Mouse (Mus musculus) erythroblast, embryonic 14.5 days (primary cell): ENCODE data around the gene Cep128. TPM values are rescaled to one million over a fixed set of nuclear protein-coding genes. Genes with fewer than 3 reads are reported as not detected.

Source experiments
- H3K27me3 ChIP-seq: 2 replicates; pipeline ENCODE4 v1.6.1; 2012; ENCODE audit warnings: inconsistent platforms; ENCODE audit not compliant: control insufficient read depth
- H3K36me3 ChIP-seq: 2 replicates; pipeline ENCODE4 v1.6.1; 2012; ENCODE audit warnings: mild to moderate bottlenecking, inconsistent platforms; ENCODE audit not compliant: control insufficient read depth
- H3K4me1 ChIP-seq: 2 replicates; pipeline ENCODE4 v1.6.1; 2012; ENCODE audit warnings: inconsistent platforms; ENCODE audit not compliant: control insufficient read depth
- H3K4me3 ChIP-seq: replicated peaks from 2 replicates; pipeline ENCODE3; 2012; ENCODE audit warnings: moderate library complexity, mild to moderate bottlenecking, inconsistent platforms
- H3K9me3 ChIP-seq: 2 replicates; pipeline ENCODE4 v1.6.1; 2012; ENCODE audit warnings: low read length, inconsistent platforms, mixed read lengths; ENCODE audit not compliant: control insufficient read depth
- GATA1 ChIP-seq: IDR thresholded peaks from 2 replicates; pipeline ENCODE4 v1.6.1; 2012; ENCODE audit warnings: low read length, inconsistent platforms, mixed read lengths
- TAL1 ChIP-seq: IDR thresholded peaks from 3 replicates; pipeline ENCODE4 v1.6.1; 2012; ENCODE audit warnings: low read length, inconsistent platforms, mixed read lengths
- polyA plus RNA-seq: library from polyadenylated mRNA; stranded (reverse); fragments of >175 nt; gene quantifications from 2 replicates; pipeline ENCODE4 v1.2.3, GENCODE M21; 2012

Cep128 gene
- polyA plus RNA-seq, 1 experiment: 1.4 TPM

DNA sequence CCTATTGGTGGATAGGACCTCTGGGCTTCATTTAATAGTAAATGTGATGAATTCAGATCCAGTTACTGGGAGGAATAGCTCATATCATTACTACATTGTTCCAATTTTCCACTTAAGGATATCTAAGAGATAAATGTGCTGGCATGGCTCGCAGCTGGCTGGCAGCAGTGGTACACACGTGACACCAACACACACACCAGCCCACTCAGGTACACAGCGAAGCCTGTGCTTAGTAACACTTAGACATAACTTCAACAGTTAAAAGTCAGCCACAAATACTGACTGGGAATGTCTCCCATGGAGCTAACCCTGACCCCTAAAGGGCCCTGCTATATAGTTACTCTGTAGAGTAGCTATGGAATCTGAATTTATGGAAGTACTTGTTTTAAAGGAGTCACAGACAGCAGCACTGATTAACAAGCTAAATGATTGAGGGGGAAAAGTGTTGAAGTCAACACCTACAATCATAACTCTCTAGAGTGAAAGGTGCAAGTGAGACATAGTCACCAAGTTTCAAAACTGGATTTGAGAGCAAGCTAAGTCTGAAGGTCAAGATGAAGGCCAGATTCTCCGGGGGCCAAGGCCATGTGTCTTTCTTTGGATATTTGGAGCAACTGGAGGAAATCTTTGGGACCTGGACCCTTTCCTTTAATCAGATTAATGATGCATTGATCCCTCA is 320.7 kb downstream of the Cep128 start:
- TF ChIP-seq GATA1 (no peak), TAL1 (no peak)
- Histone ChIP-seq H3K27me3 (no peaks in the 10 kb centered on the region), H3K36me3 (no peaks in the 10 kb centered on the region; the same call in 1 of the 2 replicates), H3K9me3 (no peaks in the 10 kb centered on the region), H3K4me3 (no peak overlapping the region), H3K4me1 (no peaks in the 10 kb centered on the region)

DNA sequence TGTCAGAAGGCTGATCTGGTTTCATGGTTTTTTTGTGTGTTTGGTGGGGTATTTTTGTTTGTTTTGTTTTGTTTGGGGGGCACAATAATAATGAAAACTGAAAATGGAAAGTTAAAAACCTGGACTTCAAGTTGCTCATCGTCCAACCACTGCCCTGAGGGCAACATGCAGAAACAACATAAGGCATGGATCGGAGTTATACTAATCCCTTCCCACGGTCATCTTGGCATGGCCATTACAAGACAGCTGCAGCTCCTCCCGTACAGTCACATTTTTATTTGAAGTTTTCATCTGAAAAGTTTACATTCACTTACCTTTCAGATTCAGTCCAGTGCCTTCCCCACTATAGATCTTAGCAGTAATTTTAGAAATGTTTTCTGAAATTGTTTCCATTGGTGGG is 321.5 kb downstream of the Cep128 start:
- TF ChIP-seq TAL1 (no peak), GATA1 (no peak)
- Histone ChIP-seq H3K4me3 (no peak overlapping the region), H3K27me3 (no peaks in the 10 kb centered on the region)

DNA sequence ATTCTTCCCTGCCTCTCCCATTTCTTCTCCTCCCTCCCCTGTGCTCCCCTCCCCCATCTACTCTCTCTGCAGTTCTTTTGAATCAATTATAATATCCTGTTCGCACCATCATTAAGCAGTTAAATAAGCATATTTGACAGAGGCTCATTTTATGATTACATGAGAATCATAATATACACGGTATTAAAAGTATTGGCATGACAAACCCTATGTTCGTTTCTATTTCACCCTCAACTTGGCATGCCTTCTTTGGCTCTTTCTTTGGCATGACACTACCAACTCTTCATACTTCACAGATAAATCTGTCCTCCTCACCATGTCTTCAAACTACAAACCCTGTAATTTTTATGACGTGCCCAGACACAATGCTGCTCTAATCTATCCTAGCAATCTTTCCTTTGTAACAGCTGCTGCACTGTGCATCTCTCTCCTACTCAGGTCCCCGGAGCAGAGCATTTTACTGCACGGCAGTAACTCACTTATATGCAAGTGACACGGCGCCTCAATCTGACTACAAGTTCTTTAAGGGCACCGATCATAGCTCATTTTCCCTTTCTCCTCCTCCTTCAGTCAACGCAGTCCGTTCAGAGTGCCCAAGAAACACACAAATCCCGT is 324.4 kb downstream of the Cep128 start:
- no peaks in the 10 kb centered on the region for H3K4me1 ChIP-seq
- no peak for TF ChIP-seq TAL1
- no peak for TF ChIP-seq GATA1
- H3K4me3 ChIP-seq: no peak overlapping the region
- H3K36me3 ChIP-seq: no peaks in the 10 kb centered on the region; the same call in 1 of the 2 replicates
- no peaks in the 10 kb centered on the region for H3K9me3 ChIP-seq
- H3K27me3 ChIP-seq: no peaks in the 10 kb centered on the region

More for the DNA sequence above, 321.5 kb downstream of the Cep128 start:
- Histone ChIP-seq H3K4me1 (no peaks in the 10 kb centered on the region), H3K36me3 (no peaks in the 10 kb centered on the region; the same call in 1 of the 2 replicates), H3K9me3 (no peaks in the 10 kb centered on the region)

DNA sequence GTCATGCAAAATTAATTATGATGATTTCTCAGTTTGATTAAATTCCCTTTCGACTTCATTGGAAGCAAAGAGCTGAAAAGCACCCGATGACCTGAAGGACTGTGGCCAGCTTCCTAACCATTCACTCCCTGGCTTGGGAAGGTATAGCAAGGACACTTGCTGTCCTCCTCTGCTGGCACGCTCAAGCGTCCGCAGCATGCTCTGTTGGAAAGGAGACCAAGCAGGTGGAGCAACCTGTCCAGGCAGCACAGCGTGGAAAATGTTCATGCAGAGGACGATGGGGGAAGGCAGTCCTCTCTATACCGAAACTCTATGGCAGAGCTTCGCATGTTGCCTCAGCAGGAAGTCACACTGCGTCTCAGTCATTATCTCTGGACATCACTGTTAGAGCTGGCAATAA is 327.3 kb downstream of the Cep128 start:
- Histone ChIP-seq H3K9me3 (no peaks in the 10 kb centered on the region), H3K4me1 (no peaks in the 10 kb centered on the region), H3K27me3 (no peaks in the 10 kb centered on the region), H3K36me3 (no peaks in the 10 kb centered on the region; the same call in 1 of the 2 replicates), H3K4me3 (no peak overlapping the region)
- no peak for TF ChIP-seq GATA1
- TF ChIP-seq TAL1: no peak

DNA sequence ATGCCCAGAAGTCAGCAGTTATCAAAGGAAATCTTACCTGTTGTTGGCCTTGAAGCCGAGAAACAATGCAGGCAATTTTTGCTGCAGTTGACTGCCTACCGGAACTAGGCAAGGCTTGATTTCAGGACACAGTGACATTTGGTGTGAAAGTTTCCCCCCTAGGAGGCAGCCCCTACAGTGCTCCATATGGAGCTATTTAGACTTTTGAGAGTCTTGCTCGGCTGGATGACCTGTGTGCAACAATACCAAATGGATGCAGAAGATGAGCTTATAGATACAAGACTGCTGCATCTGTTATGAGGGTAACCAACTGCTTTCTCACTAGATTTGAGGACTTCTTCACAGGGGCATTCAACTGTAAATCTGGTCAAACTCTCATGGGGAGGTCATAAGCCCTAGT is 331.9 kb downstream of the Cep128 start:
- TF ChIP-seq GATA1 (no peak), TAL1 (no peak)
- no peak overlapping the region for H3K4me3 ChIP-seq

DNA sequence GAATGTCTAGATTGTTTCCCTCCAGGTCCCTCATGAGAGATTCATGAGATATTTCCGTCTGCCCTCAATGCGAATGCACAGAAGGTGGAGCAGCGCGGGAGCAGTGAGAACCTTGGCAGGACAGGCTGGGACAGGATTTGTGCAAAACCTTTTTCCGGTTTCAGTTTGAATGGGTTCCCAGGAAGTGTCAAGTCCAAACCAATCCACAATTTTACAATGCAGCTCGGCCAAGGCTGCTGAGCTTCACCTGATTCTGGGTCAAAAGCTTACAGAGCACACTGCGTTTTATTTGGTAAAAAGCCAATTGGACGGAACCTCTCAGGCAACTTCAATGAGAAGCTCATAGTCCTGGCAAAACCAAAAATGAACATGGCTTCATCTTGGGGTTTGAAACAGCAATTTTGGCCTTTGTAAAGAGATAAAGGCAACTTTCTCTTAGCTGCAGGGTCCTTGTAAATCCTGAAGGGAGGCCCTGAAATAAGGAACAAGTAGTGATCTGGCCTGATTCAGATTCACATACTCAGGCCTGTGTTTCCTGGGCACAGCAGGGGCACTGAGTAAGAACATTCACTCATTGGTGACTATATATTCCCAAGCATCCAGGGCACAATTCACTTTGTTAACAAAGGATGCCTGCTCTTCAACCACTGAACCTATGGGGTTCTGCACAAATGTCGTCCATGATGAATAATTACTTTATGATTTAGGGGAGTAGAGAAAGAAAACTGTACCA is 333.4 kb downstream of the Cep128 start:
- TF ChIP-seq GATA1 (no peak), TAL1 (no peak)
- H3K27me3 ChIP-seq: no peaks in the 10 kb centered on the region
- no peaks in the 10 kb centered on the region; the same call in 1 of the 2 replicates for H3K36me3 ChIP-seq
- H3K4me3 ChIP-seq: no peak overlapping the region
- no peaks in the 10 kb centered on the region for H3K9me3 ChIP-seq
- no peaks in the 10 kb centered on the region for H3K4me1 ChIP-seq

More for the DNA sequence above, 331.9 kb downstream of the Cep128 start:
- Histone ChIP-seq H3K27me3 (no peaks in the 10 kb centered on the region), H3K36me3 (no peaks in the 10 kb centered on the region; the same call in 1 of the 2 replicates), H3K9me3 (no peaks in the 10 kb centered on the region), H3K4me1 (no peaks in the 10 kb centered on the region)

DNA sequence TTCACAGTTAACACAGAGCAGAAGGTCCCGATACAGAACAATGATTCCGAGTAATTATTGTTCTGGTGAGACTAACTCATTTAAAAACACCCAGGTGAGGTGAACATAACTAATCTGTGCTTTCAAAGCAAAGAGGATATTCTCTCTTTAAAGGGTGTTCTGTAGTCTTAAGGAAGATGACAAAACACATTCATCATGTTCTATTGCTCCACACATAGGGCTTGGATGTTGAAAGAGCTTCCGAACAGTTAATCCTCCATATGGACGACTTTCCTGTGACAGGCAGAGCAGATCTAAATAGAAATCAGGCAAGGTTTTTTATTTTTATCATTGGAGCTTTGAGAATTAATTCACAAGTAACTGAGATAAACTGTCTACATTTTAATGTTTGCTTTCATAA is 342.8 kb downstream of the Cep128 start:
- Histone ChIP-seq H3K9me3 (no peaks in the 10 kb centered on the region), H3K36me3 (peaks cover 2% of the 10 kb centered on the region; the same call in 1 of the 2 replicates), H3K4me3 (no peak overlapping the region), H3K27me3 (no peaks in the 10 kb centered on the region), H3K4me1 (no peaks in the 10 kb centered on the region)
- TF ChIP-seq GATA1 (no peak), TAL1 (no peak)

DNA sequence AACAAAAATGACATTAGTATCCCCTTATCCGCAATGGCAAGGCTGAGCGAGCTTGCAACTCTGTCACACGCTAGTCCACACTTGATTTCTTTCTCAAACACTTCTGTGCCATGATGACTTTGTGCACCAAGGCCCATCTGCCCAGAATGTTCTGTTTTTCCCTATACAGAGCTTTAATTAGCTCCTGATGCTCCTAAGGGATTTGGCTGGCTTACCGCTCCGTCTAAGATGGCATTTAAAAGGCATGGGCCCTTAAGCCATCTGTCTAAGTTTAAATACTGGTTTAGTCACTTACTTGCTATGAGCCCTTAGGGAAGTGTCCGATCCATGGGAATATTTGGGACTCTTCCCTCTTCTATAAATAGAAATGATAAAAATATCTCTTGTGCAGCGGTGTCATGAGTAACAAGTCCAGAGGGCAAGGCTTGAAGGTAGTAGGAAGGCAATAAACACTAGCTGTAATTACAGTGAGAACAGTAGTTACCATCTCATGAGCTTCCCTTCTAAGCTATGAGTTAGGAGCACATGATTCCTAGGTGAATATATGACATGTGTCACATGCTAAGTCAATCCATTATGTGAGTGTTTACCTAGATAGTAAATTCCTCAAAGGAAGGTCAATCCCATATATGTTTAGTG is 343.8 kb downstream of the Cep128 start:
- Histone ChIP-seq H3K9me3 (no peaks in the 10 kb centered on the region), H3K27me3 (no peaks in the 10 kb centered on the region)
- TF ChIP-seq TAL1 (no peak), GATA1 (no peak)

DNA sequence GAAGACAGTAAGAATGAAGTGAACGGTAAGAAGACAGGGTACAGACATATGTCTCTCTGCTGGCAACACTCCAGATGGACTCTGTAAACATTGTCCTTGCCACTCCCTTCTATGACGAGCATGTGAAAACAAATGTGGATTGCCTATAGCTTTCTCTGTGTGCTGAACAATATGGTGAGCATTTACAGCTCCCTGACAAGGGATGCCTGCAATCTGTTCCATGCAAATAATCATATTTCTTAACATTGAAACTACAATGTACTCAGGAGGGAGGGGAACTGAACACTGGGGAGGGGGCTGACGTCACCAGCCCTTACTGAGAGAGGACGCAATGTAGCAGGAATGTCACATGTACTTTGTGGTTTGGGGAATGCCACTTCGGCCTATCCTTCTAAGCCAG is 355.1 kb downstream of the Cep128 start:
- no peak for TF ChIP-seq GATA1
- no peak for TF ChIP-seq TAL1
- no peaks in the 10 kb centered on the region for H3K4me1 ChIP-seq
- H3K4me3 ChIP-seq: no peak overlapping the region
- H3K27me3 ChIP-seq: no peaks in the 10 kb centered on the region
- H3K36me3 ChIP-seq: no peaks in the 10 kb centered on the region
- no peaks in the 10 kb centered on the region for H3K9me3 ChIP-seq

More for the DNA sequence above, 343.8 kb downstream of the Cep128 start:
- H3K4me1 ChIP-seq: no peaks in the 10 kb centered on the region
- peaks cover 2% of the 10 kb centered on the region; the same call in 1 of the 2 replicates for H3K36me3 ChIP-seq
- no peak overlapping the region for H3K4me3 ChIP-seq
